Mouse (Mus musculus) heart, embryonic 16.5 days (tissue): Measurements from ENCODE around the gene Yod1. TPM values are rescaled to one million over a fixed set of nuclear protein-coding genes. Genes with fewer than 3 reads are reported as not detected.

Source experiments
- ATAC-seq: fragments of 200-750 bp; cut with Nextera tagmentation; replicated peaks from 2 replicates; pipeline ENCODE4 v1.8.0; 2017; ENCODE audit warnings: moderate number of reproducible peaks; ENCODE audit not compliant: insufficient read depth, low FRiP score; ENCODE audit errors: extremely low read depth
- H3K27ac ChIP-seq: fragments of 300-500 bp; sonication (generic); 2 replicates; pipeline ENCODE4 v1.5.1; 2014; ENCODE audit warnings: mild to moderate bottlenecking, low read length, control low read depth, moderate library complexity
- H3K27me3 ChIP-seq: fragments of 300-500 bp; sonication (generic); 2 replicates; pipeline ENCODE4 v1.6.1; 2014; ENCODE audit warnings: low read length, mixed read lengths; ENCODE audit not compliant: control insufficient read depth, insufficient read depth
- H3K36me3 ChIP-seq: fragments of 300-500 bp; sonication (generic); 2 replicates; pipeline ENCODE4 v1.6.1; 2014; ENCODE audit not compliant: control insufficient read depth, insufficient read depth
- H3K4me1 ChIP-seq: fragments of 300-500 bp; sonication (generic); 2 replicates; pipeline ENCODE4 v1.6.1; 2014; ENCODE audit warnings: low read length, mixed read lengths; ENCODE audit not compliant: control insufficient read depth, insufficient read depth
- H3K4me2 ChIP-seq: fragments of 300-500 bp; sonication (generic); 2 replicates; pipeline ENCODE4 v1.6.1; 2014; ENCODE audit warnings: low read depth, mild to moderate bottlenecking, control low read depth, low read length
- H3K4me3 ChIP-seq: fragments of 300-500 bp; sonication (generic); 2 replicates; pipeline ENCODE4 v1.5.1; 2014; ENCODE audit warnings: mild to moderate bottlenecking, control low read depth, low read length
- H3K9ac ChIP-seq: fragments of 300-500 bp; sonication (generic); 2 replicates; pipeline ENCODE4 v1.6.1; 2014; ENCODE audit warnings: low read length, control low read depth
- H3K9me3 ChIP-seq: fragments of 300-500 bp; sonication (generic); replicated peaks from 2 replicates; pipeline ENCODE4 v1.6.1; 2016; ENCODE audit warnings: low read length; ENCODE audit not compliant: control insufficient read depth
- WGBS: fragments of 180-500 bp; shearing (Covaris S2); extraction: QIAGEN DNeasy Blood & Tissue Kit; methylation state at CpG from one replicate; pipeline ENCODE4 v1.1.7; 2014; 5-methylcytosine and 5-hydroxymethylcytosine counted together
- polyA plus RNA-seq: library from polyadenylated mRNA; unstranded; fragments of >200 nt; fragmentation: Nextera tagmentation; extraction: Ambion mirVana; gene quantifications from 2 replicates; pipeline ENCODE4 v1.2.1, GENCODE M21; 2015

Yod1 gene
- polyA plus RNA-seq, 1 experiment from 2014 or later, result 9.1 TPM

DNA sequence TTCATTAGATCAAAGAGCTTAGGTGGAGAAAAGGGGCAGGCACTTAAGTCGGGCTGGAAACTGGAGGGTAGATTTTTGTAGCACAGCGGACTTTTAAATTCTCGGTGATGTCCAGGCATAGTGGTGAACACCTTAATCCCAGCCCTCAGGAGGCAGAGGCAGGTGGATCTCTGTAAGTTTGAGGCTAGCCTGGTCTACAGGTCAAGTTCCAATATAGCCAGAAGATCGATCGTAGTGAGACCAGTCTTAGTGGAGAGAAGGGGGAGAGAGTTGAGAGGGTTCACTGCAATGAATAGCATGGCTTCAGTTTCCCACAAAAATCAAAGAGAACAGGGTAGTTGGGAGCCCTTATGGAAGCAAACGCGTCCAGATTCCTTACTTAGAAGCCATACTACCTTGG is 20.8 kb downstream of the Yod1 start:
- H3K4me2 ChIP-seq, result no peak overlapping the region
- H3K36me3 ChIP-seq, result no peaks in the 10 kb centered on the region
- peaks cover 14% of the 10 kb centered on the region for H3K4me1 ChIP-seq
- WGBS, result 89% methylated on average over 7 of the region's 7 CpGs
- H3K9ac ChIP-seq, result no peak overlapping the region
- ATAC-seq, result no peak
- H3K27ac ChIP-seq, result no peak overlapping the region
- no peaks in the 10 kb centered on the region for H3K9me3 ChIP-seq
- H3K4me3 ChIP-seq, result no peak overlapping the region
- H3K27me3 ChIP-seq, result no peaks in the 10 kb centered on the region

DNA sequence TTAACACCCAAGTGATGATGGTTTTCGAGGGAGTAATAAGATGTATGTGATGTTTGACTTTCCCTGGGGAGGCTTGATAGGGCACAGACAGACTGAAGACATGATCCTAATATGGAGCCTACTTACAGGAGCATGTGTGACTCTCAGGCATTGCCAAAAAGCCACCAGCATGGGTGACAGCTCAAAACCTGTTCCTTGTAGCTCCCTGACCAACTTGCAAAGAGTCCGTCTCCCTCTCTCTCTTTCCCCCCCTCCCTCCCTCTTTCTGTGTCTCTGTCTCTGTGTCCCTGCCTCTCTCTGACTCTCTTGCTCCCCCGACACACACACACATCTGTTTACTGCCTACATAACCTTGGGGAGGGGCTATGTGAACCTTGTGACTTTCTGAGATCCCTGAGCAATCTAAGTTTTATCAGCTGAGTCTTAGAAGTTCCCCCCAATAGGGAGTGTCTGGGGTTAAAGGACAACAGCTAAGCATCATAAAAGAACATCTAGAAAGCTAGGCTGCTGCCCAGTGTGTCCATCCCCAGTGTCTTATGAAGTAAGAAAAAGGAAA is 21.5 kb downstream of the Yod1 start:
- H3K27me3 ChIP-seq, result no peaks in the 10 kb centered on the region
- H3K36me3 ChIP-seq, result no peaks in the 10 kb centered on the region
- no peak overlapping the region for H3K9ac ChIP-seq
- peaks cover 14% of the 10 kb centered on the region for H3K4me1 ChIP-seq
- no peak overlapping the region for H3K27ac ChIP-seq
- no peak for ATAC-seq
- no peak overlapping the region for H3K4me2 ChIP-seq
- 78% methylated on average over 3 of the region's 3 CpGs for WGBS
- no peaks in the 10 kb centered on the region for H3K9me3 ChIP-seq
- no peak overlapping the region for H3K4me3 ChIP-seq

DNA sequence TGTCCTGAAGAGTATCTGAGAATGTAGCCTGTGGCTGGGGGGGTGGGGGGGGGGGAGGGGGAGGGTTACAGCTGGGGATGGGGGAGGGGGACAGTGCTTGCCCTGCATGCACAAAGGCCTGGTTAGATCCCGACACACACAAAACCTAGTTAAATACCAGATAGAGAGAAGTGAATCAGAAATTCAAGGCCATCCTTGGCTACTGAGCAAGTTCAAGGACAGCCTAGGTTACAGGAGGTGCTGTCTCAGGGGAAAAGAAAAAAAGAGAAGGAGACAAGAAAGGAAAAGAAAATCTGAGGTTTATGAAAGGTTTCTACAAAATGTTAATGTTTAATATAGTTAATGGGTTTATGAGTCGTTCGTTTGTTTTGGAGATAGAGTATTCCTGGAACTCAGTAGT is 22.5 kb downstream of the Yod1 start:
- Histone ChIP-seq H3K9ac (no peak overlapping the region), H3K27me3 (no peaks in the 10 kb centered on the region), H3K4me1 (peaks cover 14% of the 10 kb centered on the region), H3K27ac (no peak overlapping the region), H3K4me2 (no peak overlapping the region), H3K9me3 (no peaks in the 10 kb centered on the region), H3K36me3 (no peaks in the 10 kb centered on the region), H3K4me3 (no peak overlapping the region)
- no peak for ATAC-seq
- 86% methylated on average over 3 of the region's 3 CpGs for WGBS

DNA sequence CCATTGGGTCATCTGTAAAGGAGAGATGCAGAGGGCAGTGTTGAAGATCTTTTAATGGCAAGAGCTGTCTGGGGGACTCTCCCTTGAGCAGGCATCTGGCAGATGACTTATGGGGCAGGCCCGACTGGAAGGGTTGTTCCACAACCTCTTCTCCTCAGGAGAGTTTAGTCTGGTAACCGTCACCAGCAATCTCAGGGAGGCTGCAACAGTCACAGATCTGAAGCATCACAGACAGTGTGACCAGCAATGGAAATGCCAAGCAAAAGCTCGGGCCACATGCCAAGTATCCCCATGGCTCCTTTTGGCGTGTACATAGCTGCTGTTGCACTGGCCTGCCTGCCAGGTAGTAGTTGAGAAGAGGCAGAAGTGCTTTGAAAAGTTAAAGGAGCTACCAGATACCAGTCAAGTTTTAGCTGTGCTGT is 23.1 kb downstream of the Yod1 start:
- no peaks in the 10 kb centered on the region for H3K9me3 ChIP-seq
- ATAC-seq, result no peak
- no peaks in the 10 kb centered on the region for H3K27me3 ChIP-seq
- H3K4me1 ChIP-seq, result peaks cover 14% of the 10 kb centered on the region
- H3K27ac ChIP-seq, result no peak overlapping the region
- no peaks in the 10 kb centered on the region for H3K36me3 ChIP-seq
- 41% methylated on average over 4 of the region's 4 CpGs for WGBS
- no peak overlapping the region for H3K9ac ChIP-seq
- H3K4me3 ChIP-seq, result no peak overlapping the region
- no peak overlapping the region for H3K4me2 ChIP-seq

DNA sequence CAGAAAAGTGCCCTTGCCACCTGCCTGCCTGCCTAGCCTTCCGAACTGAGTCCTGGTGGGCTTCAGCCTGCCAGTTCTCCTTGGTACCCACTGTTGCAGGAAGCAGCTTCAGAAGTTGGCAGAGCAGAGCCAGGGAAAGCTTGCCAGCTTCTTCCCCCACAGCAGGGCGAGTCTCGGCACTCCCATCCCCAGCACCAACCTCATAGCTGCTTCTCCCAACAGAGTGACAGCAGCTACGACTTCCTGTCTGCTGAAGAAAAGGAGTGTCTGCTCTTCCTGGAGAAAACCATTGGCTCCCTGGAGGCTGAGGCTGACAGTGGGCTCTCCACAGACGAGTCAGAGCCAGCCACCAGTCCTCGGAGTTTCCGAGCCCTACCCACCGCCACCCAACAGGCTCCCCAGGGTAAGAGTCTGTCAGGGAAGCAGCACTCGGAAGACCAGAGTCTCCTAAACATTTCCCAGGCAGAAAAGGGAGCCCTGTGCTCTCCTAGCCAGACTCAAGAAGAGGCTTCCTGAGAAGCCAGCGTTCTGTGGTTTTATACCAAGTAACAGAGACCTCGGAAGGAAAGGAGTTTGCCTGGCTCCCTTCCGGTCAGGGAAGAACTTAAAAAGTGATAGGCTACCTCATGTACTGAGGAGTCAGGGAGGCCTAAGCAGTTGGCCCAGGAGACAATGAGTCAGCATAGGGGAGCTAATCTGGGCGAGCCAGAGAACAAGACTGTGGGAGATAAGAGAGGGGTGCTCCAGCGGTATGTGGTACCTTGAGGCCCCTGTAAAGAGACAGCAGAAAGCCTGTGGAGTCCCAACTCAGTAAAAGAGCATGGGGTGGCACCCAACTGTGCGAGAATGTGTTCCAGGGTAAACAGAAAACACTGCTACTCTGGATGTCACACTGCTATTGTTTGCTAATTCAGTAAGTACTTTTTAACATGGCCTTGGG is 23.9 kb downstream of the Yod1 start:
- H3K27me3 ChIP-seq, result no peaks in the 10 kb centered on the region
- H3K4me2 ChIP-seq, result peak overlapping the region; percentile 27; the same call in 1 of the 2 replicates
- no peak overlapping the region for H3K4me3 ChIP-seq
- H3K4me1 ChIP-seq, result peaks cover 14% of the 10 kb centered on the region
- H3K9ac ChIP-seq, result no peak overlapping the region
- H3K27ac ChIP-seq, result no peak overlapping the region
- no peaks in the 10 kb centered on the region for H3K36me3 ChIP-seq
- ATAC-seq, result 0 out of 2 replicates have a peak, but pooled peaks have one; percentile 49
- 39% methylated on average over 15 of the region's 15 CpGs for WGBS
- H3K9me3 ChIP-seq, result no peaks in the 10 kb centered on the region

DNA sequence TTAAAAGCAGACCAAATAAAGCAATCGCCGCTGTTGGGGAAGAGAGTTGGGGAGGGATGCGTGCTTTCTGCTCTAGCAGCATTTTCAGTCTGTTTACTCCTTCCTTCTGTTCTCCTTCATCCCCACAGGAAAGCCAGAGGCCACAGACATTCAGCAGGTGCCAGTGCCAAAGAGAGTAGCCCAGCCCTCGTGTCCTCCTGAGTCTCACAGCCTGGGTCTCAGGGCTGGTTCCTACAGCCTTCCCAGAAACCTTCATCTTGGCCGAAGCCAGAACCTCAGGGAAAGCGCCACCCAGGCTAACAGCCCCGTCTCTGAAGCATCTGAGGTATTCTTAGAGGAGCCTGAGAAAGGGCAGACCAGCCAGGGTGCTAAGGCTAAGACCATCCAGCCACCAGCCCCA is 25.1 kb downstream of the Yod1 start:
- Histone ChIP-seq H3K4me3 (no peak overlapping the region), H3K27me3 (no peaks in the 10 kb centered on the region), H3K4me2 (no peak overlapping the region), H3K9me3 (no peaks in the 10 kb centered on the region), H3K4me1 (peaks cover 14% of the 10 kb centered on the region), H3K36me3 (no peaks in the 10 kb centered on the region), H3K27ac (no peak overlapping the region), H3K9ac (no peak overlapping the region)
- WGBS, result 88% methylated on average over 7 of the region's 7 CpGs
- no peak for ATAC-seq

DNA sequence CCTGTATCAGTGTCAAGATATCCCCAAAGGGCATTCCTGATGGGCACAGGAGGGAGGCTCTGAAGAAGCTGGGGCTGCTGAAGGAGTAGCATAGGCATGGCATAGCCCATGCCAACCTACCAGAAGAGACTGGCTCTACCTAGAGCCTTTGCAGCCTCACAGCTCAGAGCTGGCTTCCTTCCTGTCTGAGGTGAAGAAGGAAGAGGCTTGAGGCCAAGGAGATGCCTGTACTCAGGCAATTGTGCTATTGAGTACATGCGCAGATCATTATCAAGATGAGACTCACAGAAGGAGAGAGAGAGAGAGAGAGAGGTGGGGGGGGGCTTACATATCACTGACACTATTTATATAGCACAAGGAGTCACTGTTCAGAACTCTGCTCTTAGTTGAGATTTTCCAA is 26.6 kb downstream of the Yod1 start:
- Histone ChIP-seq H3K27ac (no peak overlapping the region), H3K9me3 (no peaks in the 10 kb centered on the region), H3K4me3 (no peak overlapping the region), H3K9ac (no peak overlapping the region), H3K36me3 (no peaks in the 10 kb centered on the region), H3K4me2 (no peak overlapping the region), H3K27me3 (no peaks in the 10 kb centered on the region), H3K4me1 (peaks cover 14% of the 10 kb centered on the region)
- ATAC-seq, result no peak
- 63% methylated on average over 1 of the region's 1 CpGs for WGBS

DNA sequence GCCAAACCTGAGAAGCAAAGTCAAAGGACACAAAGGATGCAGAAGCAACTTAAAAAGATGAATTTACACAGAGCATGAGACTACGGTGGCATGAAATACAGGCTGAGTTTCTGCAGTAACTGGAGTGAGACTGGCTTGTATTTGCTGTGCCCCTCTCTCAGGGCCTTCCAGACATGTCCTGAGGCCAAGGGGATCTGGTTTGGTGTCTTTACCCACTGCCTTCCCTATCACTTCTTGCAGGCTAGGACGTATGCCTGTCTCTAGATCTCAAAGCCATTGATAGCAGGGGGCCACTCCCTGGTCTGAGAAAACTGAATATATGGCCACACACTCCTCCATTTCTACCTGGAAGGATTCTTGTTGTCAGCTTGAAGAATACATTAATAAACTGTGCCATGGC is 27.1 kb downstream of the Yod1 start:
- Histone ChIP-seq H3K36me3 (no peaks in the 10 kb centered on the region), H3K4me2 (no peak overlapping the region), H3K4me1 (peaks cover 14% of the 10 kb centered on the region), H3K4me3 (no peak overlapping the region), H3K27ac (no peak overlapping the region), H3K9me3 (no peaks in the 10 kb centered on the region), H3K9ac (no peak overlapping the region), H3K27me3 (no peaks in the 10 kb centered on the region)
- 64% methylated on average over 2 of the region's 2 CpGs for WGBS
- no peak for ATAC-seq

DNA sequence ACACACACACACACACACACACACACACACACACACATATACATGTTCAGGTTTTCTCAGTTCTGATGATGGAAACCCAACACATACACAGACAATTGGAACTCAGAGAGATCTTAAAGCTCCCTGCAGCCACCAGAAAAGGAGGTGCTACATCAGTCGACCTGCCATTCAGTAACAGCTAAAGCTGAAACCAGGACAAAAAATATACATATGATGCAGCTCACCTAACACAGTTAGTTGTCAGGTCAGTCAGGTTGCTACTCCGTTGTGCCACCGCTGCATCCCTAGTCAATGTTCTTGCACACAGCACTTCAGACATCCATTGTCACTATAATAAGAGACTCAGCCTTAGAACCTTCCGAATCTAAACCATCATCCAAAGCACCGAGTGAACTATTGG is 27.8 kb downstream of the Yod1 start:
- no peak overlapping the region for H3K4me2 ChIP-seq
- no peak overlapping the region for H3K4me3 ChIP-seq
- H3K27ac ChIP-seq, result no peak overlapping the region
- no peak for ATAC-seq
- no peak overlapping the region for H3K9ac ChIP-seq
- no peaks in the 10 kb centered on the region for H3K36me3 ChIP-seq
- H3K27me3 ChIP-seq, result no peaks in the 10 kb centered on the region
- peaks cover 14% of the 10 kb centered on the region for H3K4me1 ChIP-seq
- 83% methylated on average over 5 of the region's 5 CpGs for WGBS
- no peaks in the 10 kb centered on the region for H3K9me3 ChIP-seq
